Mouse (Mus musculus): ENCODE measurements around the gene Trim7. TPM values are rescaled to one million over a fixed set of nuclear protein-coding genes. Genes with fewer than 3 reads are reported as not detected.
"Not testable (repeated sequence)": the region's sequence is repeated elsewhere in the genome, so short reads cannot be mapped to it uniquely, and the experiment has no call there.

Gene Trim7
- polyA plus RNA-seq, 1 experiment from 2014 or later, result 1.0 TPM

- no peaks in the 10 kb centered on the region for H3K4me1 ChIP-seq
- H3K27ac ChIP-seq, result no peak overlapping the region
- H3K9ac ChIP-seq, result no peak overlapping the region
- H3K36me3 ChIP-seq, result no peaks in the 10 kb centered on the region
- ATAC-seq (ENCODE audit: low FRiP score, low read depth), result no peak
- H3K4me3 ChIP-seq, result no peak overlapping the region
- peaks cover 22% of the 10 kb centered on the region for H3K27me3 ChIP-seq
- H3K9me3 ChIP-seq, result no peaks in the 10 kb centered on the region
- H3K4me2 ChIP-seq (replicated peaks), result no peak overlapping the region; the same call in 1 of the 2 replicates
- WGBS, result 21% methylated on average over 13 of the region's 13 CpGs
Observed at GRCm38 (mm10) chr11:48845244-48845815, 19.4 kb downstream of the Trim7 start.

- not testable (repeated sequence) for H3K27ac ChIP-seq; H3K36me3 ChIP-seq; H3K4me3 ChIP-seq; H3K4me1 ChIP-seq; ATAC-seq (ENCODE audit: low FRiP score, low read depth); H3K9ac ChIP-seq; H3K9me3 ChIP-seq; H3K4me2 ChIP-seq (replicated peaks)
- 82% methylated on average over 2 of the region's 2 CpGs for WGBS
- peaks cover 22% of the 10 kb centered on the region for H3K27me3 ChIP-seq
Observed at GRCm38 (mm10) chr11:48846362-48846761, 20.4 kb downstream of the Trim7 start.

DNA sequence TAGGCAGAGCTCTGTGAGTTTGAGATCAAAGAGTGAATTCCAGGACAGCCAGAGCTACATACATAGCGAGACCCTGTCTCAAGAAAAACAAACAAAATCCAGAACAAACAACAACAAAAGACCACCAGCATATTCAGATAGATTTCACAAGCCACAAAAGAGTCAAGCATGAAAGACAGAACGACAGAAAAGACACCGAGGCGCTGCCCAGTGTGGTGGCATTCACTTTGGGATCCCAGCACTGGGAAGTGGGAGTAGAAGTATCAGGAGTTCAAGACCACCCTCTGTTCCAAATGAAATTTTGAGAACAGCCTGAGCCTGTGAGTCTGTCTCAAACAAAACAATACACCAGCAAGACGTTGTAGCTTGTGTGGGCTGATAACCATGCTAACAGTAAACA, 20.9 kb downstream of the Trim7 start:
- ATAC-seq (ENCODE audit: low FRiP score, low read depth), result no peak
- no peaks in the 10 kb centered on the region for H3K9me3 ChIP-seq
- H3K4me3 ChIP-seq, result no peak overlapping the region
- no peak overlapping the region for H3K4me2 ChIP-seq (replicated peaks)
- no peak overlapping the region for H3K27ac ChIP-seq
- peaks cover 22% of the 10 kb centered on the region for H3K27me3 ChIP-seq
- no peaks in the 10 kb centered on the region for H3K36me3 ChIP-seq
- 71% methylated on average over 5 of the region's 5 CpGs for WGBS
- H3K9ac ChIP-seq, result no peak overlapping the region
- H3K4me1 ChIP-seq, result no peaks in the 10 kb centered on the region

- 44% methylated on average over 2 of the region's 2 CpGs for WGBS
Observed at GRCm38 (mm10) chr11:48850240-48850639, 24.3 kb downstream of the Trim7 start.

DNA sequence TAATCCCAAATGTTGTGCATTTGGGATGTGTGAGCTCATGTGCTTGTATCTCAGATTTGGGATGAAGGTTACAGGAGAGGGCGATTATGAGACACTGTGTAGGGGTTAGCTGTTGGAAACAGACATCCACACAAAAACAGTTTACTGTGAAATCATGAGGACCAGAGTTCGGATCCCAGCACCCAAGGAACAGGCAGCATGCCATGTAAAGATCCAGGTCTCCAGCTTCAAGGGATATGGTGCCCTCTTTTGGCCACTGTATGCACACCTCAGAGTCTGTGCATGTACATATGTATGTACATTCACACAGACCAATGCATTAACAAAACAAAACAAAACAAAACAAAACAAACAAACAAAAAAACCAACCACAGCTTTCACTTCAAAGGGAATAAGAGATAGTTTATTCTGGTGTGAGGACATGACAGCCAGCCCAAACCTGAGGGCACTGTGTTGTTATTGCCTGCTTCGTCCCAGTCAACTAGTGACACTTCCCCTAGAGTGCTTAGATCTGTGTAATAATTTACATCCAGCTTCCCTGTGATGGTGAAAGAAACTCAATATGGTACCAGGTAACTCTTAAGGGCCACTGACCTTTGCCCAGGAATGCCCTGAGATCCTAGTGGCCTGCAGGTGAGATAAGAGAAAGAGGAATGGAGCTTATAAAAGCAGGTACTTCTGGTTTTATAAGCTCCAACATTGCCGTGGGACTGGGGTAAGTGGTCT, 25.5 kb downstream of the Trim7 start:
- no peaks in the 10 kb centered on the region for H3K9me3 ChIP-seq
- peaks cover 18% of the 10 kb centered on the region for H3K27me3 ChIP-seq
- peaks cover 20% of the 10 kb centered on the region for H3K4me1 ChIP-seq
- H3K36me3 ChIP-seq, result no peaks in the 10 kb centered on the region
- H3K27ac ChIP-seq, result no peak overlapping the region
- ATAC-seq (ENCODE audit: low FRiP score, low read depth), result no peak
- no peak overlapping the region for H3K4me2 ChIP-seq (replicated peaks)
- H3K4me3 ChIP-seq, result no peak overlapping the region
- H3K9ac ChIP-seq, result no peak overlapping the region
- 73% methylated on average over 4 of the region's 4 CpGs for WGBS

More at GRCm38 (mm10) chr11:48850240-48850639, 24.3 kb downstream of the Trim7 start:
- H3K4me2 ChIP-seq (replicated peaks), result no peak overlapping the region
- H3K27me3 ChIP-seq, result peaks cover 19% of the 10 kb centered on the region
- ATAC-seq (ENCODE audit: low FRiP score, low read depth), result no peak
- no peak overlapping the region for H3K4me3 ChIP-seq
- peaks cover 20% of the 10 kb centered on the region for H3K4me1 ChIP-seq
- H3K9me3 ChIP-seq, result no peaks in the 10 kb centered on the region
- no peaks in the 10 kb centered on the region for H3K36me3 ChIP-seq
- H3K27ac ChIP-seq, result no peak overlapping the region
- no peak overlapping the region for H3K9ac ChIP-seq

DNA sequence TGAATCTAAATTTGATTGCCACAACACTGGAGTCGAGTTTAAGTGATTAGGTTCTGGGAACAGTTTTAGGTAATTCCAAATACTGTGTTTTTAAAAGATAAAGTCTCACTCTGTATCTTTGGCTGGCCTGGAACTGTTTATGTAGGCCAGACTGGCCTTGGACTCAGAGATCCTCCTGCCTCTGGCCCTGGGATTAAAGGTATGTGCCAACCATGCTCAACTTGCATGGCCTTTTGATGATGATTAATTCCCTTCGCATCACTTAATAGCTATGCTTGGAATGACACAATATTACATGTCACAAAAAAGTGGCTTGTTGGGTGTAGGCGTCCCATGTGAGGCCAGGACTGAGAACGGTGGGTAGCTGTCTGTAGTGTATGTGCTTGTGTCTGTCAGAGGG, 26.2 kb downstream of the Trim7 start:
- no peaks in the 10 kb centered on the region for H3K36me3 ChIP-seq
- H3K27me3 ChIP-seq, result peaks cover 18% of the 10 kb centered on the region
- no peak for ATAC-seq (ENCODE audit: low FRiP score, low read depth)
- no peaks in the 10 kb centered on the region for H3K9me3 ChIP-seq
- WGBS, result 78% methylated on average over 4 of the region's 4 CpGs
- no peak overlapping the region for H3K27ac ChIP-seq
- peak overlapping the region; percentile 87 for H3K4me2 ChIP-seq (replicated peaks)
- no peak overlapping the region for H3K4me3 ChIP-seq
- no peak overlapping the region for H3K9ac ChIP-seq
- H3K4me1 ChIP-seq, result peaks cover 20% of the 10 kb centered on the region

GRCm38 (mm10) chr11:48852624-48853473, 26.9 kb downstream of the Trim7 start:
- no peaks in the 10 kb centered on the region for H3K36me3 ChIP-seq
- 8% methylated on average over 23 of the region's 23 CpGs for WGBS
- peak overlapping the region; percentile 55 for H3K4me3 ChIP-seq
- H3K9me3 ChIP-seq, result no peaks in the 10 kb centered on the region
- peak overlapping the region; percentile 87 for H3K4me2 ChIP-seq (replicated peaks)
- no peak overlapping the region for H3K27ac ChIP-seq
- H3K9ac ChIP-seq, result peak overlapping the region; percentile 59
- ATAC-seq (ENCODE audit: low FRiP score, low read depth), result peak; percentile 16; the same call in 1 of the 2 replicates
- peaks cover 23% of the 10 kb centered on the region for H3K4me1 ChIP-seq
- H3K27me3 ChIP-seq, result peaks cover 20% of the 10 kb centered on the region

- Histone ChIP-seq H3K4me3 (peak overlapping the region; percentile 55), H3K9me3 (no peaks in the 10 kb centered on the region), H3K27me3 (peaks cover 23% of the 10 kb centered on the region), H3K4me2 (replicated peaks) (peak overlapping the region; percentile 87), H3K27ac (0 out of 2 replicates have a peak overlapping the region, but pooled peaks have one; percentile 22), H3K4me1 (peaks cover 31% of the 10 kb centered on the region), H3K36me3 (no peaks in the 10 kb centered on the region), H3K9ac (peak overlapping the region; percentile 59)
- ATAC-seq (ENCODE audit: low FRiP score, low read depth), result peak; percentile 68
- WGBS, result 1% methylated on average over 31 of the region's 31 CpGs
Observed at GRCm38 (mm10) chr11:48853474-48854180, 27.7 kb downstream of the Trim7 start.

- Histone ChIP-seq H3K27me3 (peaks cover 29% of the 10 kb centered on the region), H3K4me1 (peaks cover 25% of the 10 kb centered on the region), H3K4me3 (peak overlapping the region; percentile 55), H3K9ac (no peak overlapping the region), H3K4me2 (replicated peaks) (peak overlapping the region; percentile 87), H3K36me3 (no peaks in the 10 kb centered on the region), H3K27ac (no peak overlapping the region), H3K9me3 (no peaks in the 10 kb centered on the region)
- under 1% methylated on average over 6 of the region's 6 CpGs for WGBS
- no peak for ATAC-seq (ENCODE audit: low FRiP score, low read depth)
Observed at GRCm38 (mm10) chr11:48859014-48859413, 33.1 kb downstream of the Trim7 start.

GRCm38 (mm10) chr11:48862784-48863319, 36.9 kb downstream of the Trim7 start:
- H3K4me1 ChIP-seq, result peaks cover 12% of the 10 kb centered on the region
- peaks cover 27% of the 10 kb centered on the region for H3K27me3 ChIP-seq
- H3K4me3 ChIP-seq, result no peak overlapping the region
- no peak overlapping the region for H3K27ac ChIP-seq
- no peaks in the 10 kb centered on the region for H3K9me3 ChIP-seq
- ATAC-seq (ENCODE audit: low FRiP score, low read depth), result no peak
- no peak overlapping the region for H3K4me2 ChIP-seq (replicated peaks)
- H3K9ac ChIP-seq, result no peak overlapping the region
- H3K36me3 ChIP-seq, result no peaks in the 10 kb centered on the region
- 78% methylated on average over 1 of the region's 1 CpGs for WGBS

GRCm38 (mm10) chr11:48863808-48864207, 37.9 kb downstream of the Trim7 start:
- Histone ChIP-seq H3K9ac (no peak overlapping the region), H3K27ac (no peak overlapping the region), H3K4me1 (peaks cover 2% of the 10 kb centered on the region; the same call in 1 of the 2 replicates), H3K4me3 (no peak overlapping the region), H3K27me3 (peaks cover 18% of the 10 kb centered on the region), H3K36me3 (no peaks in the 10 kb centered on the region), H3K9me3 (no peaks in the 10 kb centered on the region), H3K4me2 (replicated peaks) (no peak overlapping the region)
- 84% methylated on average over 3 of the region's 3 CpGs for WGBS
- no peak for ATAC-seq (ENCODE audit: low FRiP score, low read depth)

All from limb, embryonic 13.5 days (tissue).